Mouse (Mus musculus): ENCODE results near the gene Tmem141. TPM values are rescaled to one million over a fixed set of nuclear protein-coding genes. Genes with fewer than 3 reads are reported as not detected.

The Tmem141 gene
- polyA plus RNA-seq, 1 experiment = 0.94 TPM

DNA sequence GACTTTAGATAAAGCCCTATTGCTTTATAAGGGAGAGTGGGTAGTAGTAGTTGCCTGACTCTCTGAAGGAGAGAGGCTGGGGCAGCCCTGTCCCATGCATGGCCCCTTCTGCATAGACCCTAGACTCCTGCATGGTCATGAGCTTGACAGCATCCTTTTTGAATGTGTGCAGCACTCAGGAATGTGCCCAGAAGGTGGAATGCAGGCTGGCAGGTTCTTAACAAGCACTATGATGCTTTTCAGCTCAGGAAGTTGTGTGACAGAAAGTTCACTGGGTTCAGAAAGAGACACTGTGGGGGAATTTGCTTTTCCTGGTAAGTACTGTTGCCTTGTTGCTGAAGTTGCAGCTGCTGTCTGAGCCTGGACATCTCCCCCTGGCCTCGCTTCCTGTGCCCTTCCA, 32.7 kb upstream of the Tmem141 start:
- Histone ChIP-seq H3K27me3 (replicated peaks) (peaks cover 87% of the 10 kb centered on the region), H3K36me3 (replicated peaks; ENCODE audit: low read length) (no peaks in the 10 kb centered on the region), H3K9me3 (no peaks in the 10 kb centered on the region), H3K4me1 (peaks cover 6% of the 10 kb centered on the region), H3K4me3 (replicated peaks) (no peak overlapping the region)
- TF ChIP-seq FLI1 (IDR thresholded peaks at IDR 0.05; ENCODE audit: low read length) (no peak), GATA1 (IDR thresholded peaks at IDR 0.05; ENCODE audit: borderline replicate concordance, low read length) (no peak)

GRCm38 (mm10) chr2:25652902-25653301, 31.1 kb upstream of the Tmem141 start, which contains the start of gene Lcn8:
Gene Lcn8 (plus strand): TSS chr2:25653120.
- H3K36me3 ChIP-seq (replicated peaks; ENCODE audit: low read length) = no peaks in the 10 kb centered on the region
- peaks cover 6% of the 10 kb centered on the region for H3K4me1 ChIP-seq
- H3K9me3 ChIP-seq = no peaks in the 10 kb centered on the region
- no peak within 1 kb of the TSS for H3K4me3 ChIP-seq (replicated peaks)
- peaks cover 81% of the 10 kb centered on the region for H3K27me3 ChIP-seq (replicated peaks)
- no peak for TF ChIP-seq FLI1 (IDR thresholded peaks at IDR 0.05; ENCODE audit: low read length)

DNA sequence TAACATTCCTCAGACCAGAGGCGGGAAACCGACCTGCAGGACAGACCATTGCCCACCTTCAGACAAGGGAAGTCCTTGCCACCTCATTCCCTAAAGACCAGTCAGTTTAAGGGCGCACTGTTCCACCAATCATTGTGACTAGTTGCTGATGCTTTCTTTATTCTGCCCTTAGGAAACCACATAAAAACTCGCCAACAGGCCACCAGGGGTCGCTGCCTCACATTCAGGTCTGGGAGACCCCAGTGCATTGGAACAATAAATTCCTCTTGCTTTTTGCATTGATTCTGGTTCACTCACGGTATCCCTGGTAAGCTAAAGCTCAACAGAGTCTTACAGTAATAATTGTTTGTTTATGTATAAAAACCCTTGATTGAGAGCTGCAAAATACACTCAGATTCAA, 18.1 kb upstream of the Tmem141 start:
- no peaks in the 10 kb centered on the region for H3K36me3 ChIP-seq (replicated peaks; ENCODE audit: low read length)
- H3K4me3 ChIP-seq (replicated peaks) = no peak overlapping the region
- H3K9me3 ChIP-seq = no peaks in the 10 kb centered on the region
- H3K4me1 ChIP-seq = no peaks in the 10 kb centered on the region
- TF ChIP-seq GATA1 (IDR thresholded peaks at IDR 0.05; ENCODE audit: borderline replicate concordance, low read length) (no peak), FLI1 (IDR thresholded peaks at IDR 0.05; ENCODE audit: low read length) (no peak)
- peaks cover 55% of the 10 kb centered on the region for H3K27me3 ChIP-seq (replicated peaks)

GRCm38 (mm10) chr2:25634046-25634445, 12.2 kb upstream of the Tmem141 start:
- Histone ChIP-seq H3K27me3 (replicated peaks) (peaks cover 47% of the 10 kb centered on the region), H3K36me3 (replicated peaks; ENCODE audit: low read length) (no peaks in the 10 kb centered on the region)
- no peak for TF ChIP-seq FLI1 (IDR thresholded peaks at IDR 0.05; ENCODE audit: low read length)
- TF ChIP-seq GATA1 (IDR thresholded peaks at IDR 0.05; ENCODE audit: borderline replicate concordance, low read length) = no peak

DNA sequence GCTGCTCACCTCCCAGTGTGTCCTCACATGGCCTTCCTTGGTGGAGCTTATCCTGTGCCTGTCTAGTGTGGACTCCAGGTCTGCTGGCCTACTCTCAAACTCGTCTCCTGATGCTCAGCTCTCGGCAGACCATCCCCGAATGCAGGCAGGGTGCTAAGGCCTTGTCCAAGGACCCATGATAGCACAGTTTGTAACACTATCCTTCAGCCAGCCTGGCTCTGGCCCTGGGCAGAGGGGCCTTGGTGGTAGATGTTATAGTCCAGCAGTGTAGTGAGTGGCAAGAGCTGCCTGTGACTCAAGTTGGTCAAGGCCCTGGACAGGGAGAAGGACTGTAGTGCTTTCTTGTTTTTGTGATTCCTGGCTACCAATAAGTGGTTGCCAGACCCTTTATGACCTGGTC, 11.8 kb upstream of the Tmem141 start:
- Histone ChIP-seq H3K27me3 (replicated peaks) (peaks cover 47% of the 10 kb centered on the region), H3K9me3 (no peaks in the 10 kb centered on the region), H3K4me1 (peaks cover 6% of the 10 kb centered on the region), H3K36me3 (replicated peaks; ENCODE audit: low read length) (no peaks in the 10 kb centered on the region), H3K4me3 (replicated peaks) (no peak overlapping the region)
- TF ChIP-seq GATA1 (IDR thresholded peaks at IDR 0.05; ENCODE audit: borderline replicate concordance, low read length) (no peak), FLI1 (IDR thresholded peaks at IDR 0.05; ENCODE audit: low read length) (no peak)

More at GRCm38 (mm10) chr2:25634046-25634445, 12.2 kb upstream of the Tmem141 start:
- peaks cover 3% of the 10 kb centered on the region for H3K4me1 ChIP-seq
- H3K4me3 ChIP-seq (replicated peaks) = no peak overlapping the region
- no peaks in the 10 kb centered on the region for H3K9me3 ChIP-seq

GRCm38 (mm10) chr2:25628738-25629137, 6.9 kb upstream of the Tmem141 start:
- Histone ChIP-seq H3K4me3 (replicated peaks) (no peak overlapping the region), H3K27me3 (replicated peaks) (peaks cover 70% of the 10 kb centered on the region), H3K4me1 (peaks cover 10% of the 10 kb centered on the region), H3K9me3 (no peaks in the 10 kb centered on the region), H3K36me3 (replicated peaks; ENCODE audit: low read length) (no peaks in the 10 kb centered on the region)
- TF ChIP-seq GATA1 (IDR thresholded peaks at IDR 0.05; ENCODE audit: borderline replicate concordance, low read length) = no peak
- TF ChIP-seq FLI1 (IDR thresholded peaks at IDR 0.05; ENCODE audit: low read length) = no peak

DNA sequence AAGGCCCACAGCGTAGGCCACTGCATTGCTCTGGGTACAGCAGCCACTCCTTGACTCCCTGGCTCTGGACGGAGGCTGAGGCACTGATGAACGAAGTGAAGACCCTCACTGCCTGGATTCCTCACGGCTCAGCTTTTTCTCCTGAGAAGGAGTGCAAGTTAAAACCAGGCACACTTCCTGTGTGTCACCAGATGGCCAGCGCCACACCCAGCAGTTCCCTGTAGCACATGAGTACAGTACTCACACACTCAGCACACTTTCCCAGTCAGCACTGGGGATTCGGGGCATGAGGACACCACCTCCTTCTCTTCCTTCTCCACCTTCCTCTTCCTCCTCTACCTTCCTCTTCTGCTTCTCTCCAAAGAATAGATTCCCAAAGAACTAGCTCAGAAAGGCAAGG, 6.0 kb upstream of the Tmem141 start, which contains the start of gene Fcna:
Gene Fcna, minus strand, starts transcription at position 220 of the 400 bp plus-strand sequence.
- Histone ChIP-seq H3K27me3 (replicated peaks) (peaks cover 69% of the 10 kb centered on the region), H3K4me3 (replicated peaks) (peak within 1 kb of the TSS; percentile 33), H3K4me1 (peaks cover 10% of the 10 kb centered on the region), H3K36me3 (replicated peaks; ENCODE audit: low read length) (no peaks in the 10 kb centered on the region), H3K9me3 (no peaks in the 10 kb centered on the region)
- TF ChIP-seq FLI1 (IDR thresholded peaks at IDR 0.05; ENCODE audit: low read length) (no peak), GATA1 (IDR thresholded peaks at IDR 0.05; ENCODE audit: borderline replicate concordance, low read length) (no peak)

DNA sequence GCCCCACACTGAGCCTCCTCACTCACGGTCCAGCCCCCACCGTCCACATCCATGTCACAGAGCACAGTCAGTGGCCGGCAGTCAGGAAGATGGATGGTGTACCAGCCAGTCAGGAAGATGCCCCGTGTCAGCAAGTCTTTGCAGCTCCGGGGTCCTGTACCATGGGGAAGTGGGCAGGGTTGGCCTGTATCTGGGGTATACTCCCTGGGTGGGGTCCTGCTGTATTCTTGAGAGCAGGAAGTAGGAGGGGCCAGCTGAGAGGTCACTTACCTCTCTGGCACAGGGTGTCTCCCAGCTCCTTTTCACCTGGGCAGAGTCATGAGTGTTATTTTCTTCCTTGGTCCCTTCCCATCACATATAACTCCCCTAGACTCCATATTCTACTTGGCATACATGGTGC, 4.2 kb upstream of the Tmem141 start:
- Histone ChIP-seq H3K36me3 (replicated peaks; ENCODE audit: low read length) (no peaks in the 10 kb centered on the region), H3K9me3 (no peaks in the 10 kb centered on the region), H3K4me1 (peaks cover 21% of the 10 kb centered on the region), H3K27me3 (replicated peaks) (peaks cover 71% of the 10 kb centered on the region), H3K4me3 (replicated peaks) (no peak overlapping the region)
- TF ChIP-seq GATA1 (IDR thresholded peaks at IDR 0.05; ENCODE audit: borderline replicate concordance, low read length) = no peak
- no peak for TF ChIP-seq FLI1 (IDR thresholded peaks at IDR 0.05; ENCODE audit: low read length)

DNA sequence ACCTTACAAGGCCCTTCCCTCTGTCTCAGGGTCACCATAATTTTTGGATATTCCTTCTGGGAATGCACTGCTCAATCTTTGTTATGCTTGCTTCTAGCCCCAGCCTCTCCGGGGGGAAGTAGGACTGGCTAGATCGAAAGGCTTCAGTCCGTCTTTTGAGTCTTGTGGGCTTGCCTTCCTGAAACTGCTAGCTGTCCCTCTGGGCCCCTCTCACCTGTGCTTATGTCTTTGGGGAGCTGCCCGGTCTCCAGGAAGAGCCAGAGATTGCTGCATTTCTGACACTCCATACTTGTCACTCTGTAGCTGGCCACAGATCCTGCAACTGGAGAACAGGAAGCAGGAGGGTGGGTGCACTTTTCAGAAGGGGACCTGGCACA, 965 bp downstream of the Tmem141 start:
- Histone ChIP-seq H3K27me3 (replicated peaks) (peaks cover 88% of the 10 kb centered on the region), H3K36me3 (replicated peaks; ENCODE audit: low read length) (no peaks in the 10 kb centered on the region), H3K4me1 (peaks cover 21% of the 10 kb centered on the region), H3K4me3 (replicated peaks) (peak overlapping the region; percentile 88), H3K9me3 (no peaks in the 10 kb centered on the region)
- no peak for TF ChIP-seq FLI1 (IDR thresholded peaks at IDR 0.05; ENCODE audit: low read length)
- TF ChIP-seq GATA1 (IDR thresholded peaks at IDR 0.05; ENCODE audit: borderline replicate concordance, low read length) = no peak

DNA sequence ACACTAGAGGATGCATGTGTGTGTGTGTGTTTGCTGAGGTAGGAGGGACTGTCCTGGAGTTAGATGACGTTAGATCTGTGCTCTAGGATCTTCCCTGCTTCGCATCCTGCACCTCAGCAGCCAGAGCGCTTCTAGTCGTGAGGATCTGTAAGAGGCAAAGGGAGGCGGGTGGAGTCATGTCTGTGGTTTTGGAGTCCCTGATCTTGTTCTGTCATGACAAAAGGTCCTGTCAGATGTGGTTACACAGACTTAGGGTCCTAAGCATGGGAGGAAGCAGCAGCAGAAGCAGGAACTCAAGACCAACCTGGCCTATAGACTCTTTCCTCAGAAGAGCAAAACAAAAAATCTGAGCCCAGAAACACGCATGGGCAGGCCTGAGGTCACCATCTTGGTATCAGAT, 1.4 kb downstream of the Tmem141 start:
- Histone ChIP-seq H3K4me1 (peaks cover 21% of the 10 kb centered on the region), H3K36me3 (replicated peaks; ENCODE audit: low read length) (no peaks in the 10 kb centered on the region), H3K27me3 (replicated peaks) (peaks cover 89% of the 10 kb centered on the region), H3K4me3 (replicated peaks) (no peak overlapping the region), H3K9me3 (no peaks in the 10 kb centered on the region)
- TF ChIP-seq GATA1 (IDR thresholded peaks at IDR 0.05; ENCODE audit: borderline replicate concordance, low read length) = no peak

- no peaks in the 10 kb centered on the region for H3K9me3 ChIP-seq
- TF ChIP-seq FLI1 (IDR thresholded peaks at IDR 0.05; ENCODE audit: low read length) (no peak), GATA1 (IDR thresholded peaks at IDR 0.05; ENCODE audit: borderline replicate concordance, low read length) (no peak)
- H3K4me1 ChIP-seq = peaks cover 30% of the 10 kb centered on the region
- no peaks in the 10 kb centered on the region for H3K36me3 ChIP-seq (replicated peaks; ENCODE audit: low read length)
- H3K27me3 ChIP-seq (replicated peaks) = peaks cover 93% of the 10 kb centered on the region
- no peak within 1 kb of the TSS for H3K4me3 ChIP-seq (replicated peaks)
These were observed 4.2 kb downstream of the Tmem141 start, which contains the start of gene Ccdc183 for GRCm38 (mm10) chr2:25617578-25617977. Gene Ccdc183 (minus strand): TSS chr2:25617678.
